Mouse (Mus musculus): ENCODE measurements around the gene Alkal2.

Alkal2 gene

GRCm38 (mm10) chr12:30883986-30884621, at the start of gene Alkal2:
TSS of gene Alkal2 (plus strand) at chr12:30884322.
- DNase-seq: no peak

GRCm38 (mm10) chr12:30848521-30848920, 35.6 kb upstream of the Alkal2 start:
- no peak for DNase-seq

GRCm38 (mm10) chr12:30850902-30851301, 33.2 kb upstream of the Alkal2 start:
- DNase-seq: no peak

GRCm38 (mm10) chr12:30851871-30852270, 32.3 kb upstream of the Alkal2 start:
- DNase-seq: no peak

GRCm38 (mm10) chr12:30855442-30856159, 28.5 kb upstream of the Alkal2 start:
- DNase-seq: no peak

GRCm38 (mm10) chr12:30856172-30856571, 27.9 kb upstream of the Alkal2 start:
- DNase-seq: no peak

GRCm38 (mm10) chr12:30864347-30864746, 19.8 kb upstream of the Alkal2 start:
- DNase-seq: no peak

- DNase-seq: no peak
Measured at GRCm38 (mm10) chr12:30865781-30866180, 18.3 kb upstream of the Alkal2 start.

GRCm38 (mm10) chr12:30879447-30879846, 4.7 kb upstream of the Alkal2 start:
- DNase-seq: no peak

- no peak for DNase-seq
Measured at GRCm38 (mm10) chr12:30883592-30883985, 533 bp upstream of the Alkal2 start.

- DNase-seq: no peak
Measured at GRCm38 (mm10) chr12:30884622-30885230, 604 bp downstream of the Alkal2 start.

GRCm38 (mm10) chr12:30885891-30886290, 1.8 kb downstream of the Alkal2 start:
- DNase-seq: no peak

GRCm38 (mm10) chr12:30888003-30888402, 3.9 kb downstream of the Alkal2 start:
- DNase-seq: peak; percentile 70

GRCm38 (mm10) chr12:30890067-30890466, 5.9 kb downstream of the Alkal2 start:
- DNase-seq: peak; percentile 75

- no peak for DNase-seq
Measured at GRCm38 (mm10) chr12:30891438-30891837, 7.3 kb downstream of the Alkal2 start.

GRCm38 (mm10) chr12:30897039-30897438, 12.9 kb downstream of the Alkal2 start:
- DNase-seq: peak; percentile 68

- peak; percentile 70 for DNase-seq
Measured at GRCm38 (mm10) chr12:30908658-30909057, 24.5 kb downstream of the Alkal2 start.

- DNase-seq: peak; percentile 72
Measured at GRCm38 (mm10) chr12:30909881-30910280, 25.8 kb downstream of the Alkal2 start.

GRCm38 (mm10) chr12:30910860-30911259, 26.7 kb downstream of the Alkal2 start:
- peak; percentile 60 for DNase-seq

- DNase-seq: peak; percentile 98
Measured at GRCm38 (mm10) chr12:30911261-30912047, 27.3 kb downstream of the Alkal2 start, which contains the start of the genes Acp1 and Sh3yl1. TSS of gene Acp1 (minus strand) at chr12:30911589. TSS of gene Sh3yl1 (plus strand) at chr12:30911668.

GRCm38 (mm10) chr12:30912048-30912381, 27.9 kb downstream of the Alkal2 start:
- peak; percentile 77 for DNase-seq

- no peak for DNase-seq
Measured at GRCm38 (mm10) chr12:30912840-30913239, 28.7 kb downstream of the Alkal2 start.

- peak; percentile 52 for DNase-seq
Measured at GRCm38 (mm10) chr12:30922401-30922800, 38.3 kb downstream of the Alkal2 start.

Measured in liver (tissue).